Mouse (Mus musculus) embryonic fibroblast, embryonic 13.5 days (primary cell): ENCODE results near the gene Gm5148. TPM values are rescaled to one million over a fixed set of nuclear protein-coding genes. Genes with fewer than 3 reads are reported as not detected.

Source experiments
- H3K27ac ChIP-seq: 2 replicates; pipeline ENCODE4 v1.5.1; 2012; ENCODE audit warnings: low read length, control low read depth, inconsistent platforms; ENCODE audit not compliant: insufficient read depth
- H3K4me1 ChIP-seq: 2 replicates; pipeline ENCODE4 v1.6.1; 2011; ENCODE audit warnings: low read length; ENCODE audit not compliant: control insufficient read depth, insufficient read depth
- H3K4me3 ChIP-seq: 2 replicates; pipeline ENCODE4 v1.5.1; 2011; ENCODE audit warnings: mild to moderate bottlenecking, control low read depth, low read length; ENCODE audit not compliant: insufficient read depth
- CTCF ChIP-seq: IDR thresholded peaks from 2 replicates; pipeline ENCODE4 v1.5.1; 2011; ENCODE audit warnings: mild to moderate bottlenecking, control low read depth, low read length, moderate library complexity, borderline replicate concordance; ENCODE audit not compliant: insufficient read depth
- POLR2A ChIP-seq: IDR thresholded peaks from 2 replicates; pipeline ENCODE4 v1.6.1; 2011; ENCODE audit warnings: low read depth, mild to moderate bottlenecking, control low read depth, low read length, moderate library complexity
- polyA plus RNA-seq: library from polyadenylated mRNA; stranded (reverse); fragments of >200 nt; gene quantifications from 2 replicates; pipeline ENCODE4 v1.2.4, GENCODE M21; 2011; ENCODE audit warnings: low read depth; ENCODE audit not compliant: missing spikeins, insufficient read length

The Gm5148 gene
- polyA plus RNA-seq, 1 experiment = 1.4 TPM

GRCm38 (mm10) chr3:37738171-37738950 lies 14.1 kb upstream of the Gm5148 start:
- TF ChIP-seq CTCF (no peak), POLR2A (no peak)
- Histone ChIP-seq H3K27ac (peak overlapping the region; percentile 7), H3K4me1 (peaks cover 12% of the 10 kb centered on the region), H3K4me3 (no peak overlapping the region)

DNA sequence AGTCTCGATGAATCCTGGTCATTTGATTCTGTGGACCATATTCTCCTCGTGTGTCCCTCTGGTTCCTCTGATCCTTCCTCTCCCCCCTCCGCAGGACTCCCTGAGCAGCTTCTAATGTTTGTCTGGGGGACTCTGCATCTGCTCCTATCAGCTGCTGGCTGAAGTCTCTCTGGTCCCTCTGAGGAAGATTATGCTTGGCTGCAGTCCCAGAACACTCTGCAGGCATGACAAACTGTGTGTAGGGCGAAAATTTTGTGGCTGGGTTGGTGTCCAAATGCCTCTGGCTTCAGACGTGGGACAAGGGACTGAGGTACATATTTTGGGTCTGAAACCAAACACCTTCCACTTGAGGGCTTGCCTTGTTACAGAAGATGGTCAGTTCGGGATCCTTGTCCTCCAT lies 13.1 kb upstream of the Gm5148 start:
- Histone ChIP-seq H3K4me3 (no peak overlapping the region), H3K27ac (peak overlapping the region; percentile 68), H3K4me1 (peaks cover 9% of the 10 kb centered on the region)
- TF ChIP-seq CTCF (no peak), POLR2A (no peak)

DNA sequence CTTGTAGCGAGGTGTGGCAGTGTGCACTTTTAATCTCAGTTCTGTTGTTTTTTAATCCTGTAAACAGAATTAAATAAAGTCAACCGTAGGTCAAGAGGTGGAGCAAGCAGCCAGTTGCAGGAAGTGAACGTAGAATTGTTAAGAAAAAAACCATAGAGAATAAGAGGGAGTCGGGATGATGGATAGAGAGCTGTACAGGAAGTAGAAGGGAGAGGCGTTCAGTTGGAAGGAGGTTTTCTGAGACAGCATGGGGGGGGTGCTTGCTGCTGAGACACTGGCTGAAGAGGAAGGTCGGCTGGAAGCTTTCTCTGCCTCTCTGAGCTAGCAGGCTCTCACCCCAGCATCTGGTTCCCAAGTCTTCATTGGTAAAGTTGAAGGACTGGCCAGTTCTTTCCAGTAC lies 10.9 kb upstream of the Gm5148 start:
- no peak for TF ChIP-seq CTCF
- no peak for TF ChIP-seq POLR2A
- no peak overlapping the region for H3K4me3 ChIP-seq
- H3K27ac ChIP-seq = no peak overlapping the region
- H3K4me1 ChIP-seq = peaks cover 9% of the 10 kb centered on the region

GRCm38 (mm10) chr3:37729142-37729541 lies 4.9 kb upstream of the Gm5148 start:
- H3K27ac ChIP-seq = no peak overlapping the region
- no peak for TF ChIP-seq CTCF
- TF ChIP-seq POLR2A = no peak
- no peak overlapping the region for H3K4me3 ChIP-seq
- H3K4me1 ChIP-seq = peaks cover 3% of the 10 kb centered on the region; the same call in 1 of the 2 replicates

DNA sequence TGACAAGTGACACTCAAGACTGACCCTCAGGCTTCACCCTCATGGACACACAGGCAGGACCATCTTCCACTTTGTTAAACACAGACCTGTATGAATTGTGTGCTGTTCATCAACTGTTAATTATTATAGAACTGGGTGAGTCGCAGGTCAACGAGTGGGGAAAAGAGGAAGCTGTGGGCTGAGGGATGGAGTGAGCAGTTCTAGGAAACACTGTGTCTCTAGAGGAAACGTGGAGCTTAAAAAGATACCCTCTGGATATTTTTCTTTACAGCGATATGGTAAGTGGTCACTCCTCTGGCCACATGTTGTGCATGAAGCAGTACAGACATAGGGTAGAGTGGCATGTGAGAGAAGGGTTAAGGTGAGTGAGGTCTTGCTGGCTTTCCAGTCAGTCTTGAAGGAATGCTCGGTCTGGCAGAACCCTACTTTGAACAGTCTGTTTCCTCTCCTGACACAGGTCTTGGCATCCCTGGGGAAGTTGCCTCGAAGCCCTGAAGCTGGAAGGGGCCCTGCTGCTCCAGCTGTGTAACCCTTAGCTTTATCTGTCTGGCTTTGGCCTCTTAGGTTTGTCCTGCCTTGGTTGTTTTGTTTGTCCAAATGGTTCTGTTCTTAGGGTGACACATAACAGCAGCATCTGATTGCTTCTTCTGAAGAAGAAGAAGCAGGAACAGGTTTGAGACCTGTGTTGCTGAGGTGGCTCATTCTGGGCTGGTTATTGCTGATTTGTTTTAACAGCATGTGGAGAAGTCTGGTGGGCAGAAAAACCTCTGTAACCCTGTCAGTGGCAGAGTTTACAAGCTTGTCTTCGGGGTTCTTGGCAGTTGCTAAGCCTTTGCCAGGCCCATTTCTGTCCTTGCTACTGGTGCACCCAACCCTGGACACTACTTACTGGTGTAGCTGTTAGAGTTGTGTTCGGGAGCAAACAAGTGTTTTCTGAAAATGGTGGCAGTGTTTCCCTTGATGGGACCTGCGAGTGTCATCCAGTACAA lies 4.1 kb upstream of the Gm5148 start:
- TF ChIP-seq CTCF (no peak), POLR2A (no peak)
- H3K27ac ChIP-seq = no peak overlapping the region
- peaks cover 3% of the 10 kb centered on the region; the same call in 1 of the 2 replicates for H3K4me1 ChIP-seq
- no peak overlapping the region for H3K4me3 ChIP-seq

- Histone ChIP-seq H3K27ac (no peak overlapping the region), H3K4me3 (no peak overlapping the region), H3K4me1 (peaks cover 3% of the 10 kb centered on the region; the same call in 1 of the 2 replicates)
- TF ChIP-seq CTCF (no peak), POLR2A (no peak)
Measured at GRCm38 (mm10) chr3:37727392-37727791, 3.1 kb upstream of the Gm5148 start.

- TF ChIP-seq POLR2A (no peak), CTCF (no peak)
- Histone ChIP-seq H3K4me3 (no peak overlapping the region), H3K4me1 (peaks cover 3% of the 10 kb centered on the region; the same call in 1 of the 2 replicates), H3K27ac (no peak overlapping the region)
Measured at GRCm38 (mm10) chr3:37726501-37727140, 2.3 kb upstream of the Gm5148 start.

DNA sequence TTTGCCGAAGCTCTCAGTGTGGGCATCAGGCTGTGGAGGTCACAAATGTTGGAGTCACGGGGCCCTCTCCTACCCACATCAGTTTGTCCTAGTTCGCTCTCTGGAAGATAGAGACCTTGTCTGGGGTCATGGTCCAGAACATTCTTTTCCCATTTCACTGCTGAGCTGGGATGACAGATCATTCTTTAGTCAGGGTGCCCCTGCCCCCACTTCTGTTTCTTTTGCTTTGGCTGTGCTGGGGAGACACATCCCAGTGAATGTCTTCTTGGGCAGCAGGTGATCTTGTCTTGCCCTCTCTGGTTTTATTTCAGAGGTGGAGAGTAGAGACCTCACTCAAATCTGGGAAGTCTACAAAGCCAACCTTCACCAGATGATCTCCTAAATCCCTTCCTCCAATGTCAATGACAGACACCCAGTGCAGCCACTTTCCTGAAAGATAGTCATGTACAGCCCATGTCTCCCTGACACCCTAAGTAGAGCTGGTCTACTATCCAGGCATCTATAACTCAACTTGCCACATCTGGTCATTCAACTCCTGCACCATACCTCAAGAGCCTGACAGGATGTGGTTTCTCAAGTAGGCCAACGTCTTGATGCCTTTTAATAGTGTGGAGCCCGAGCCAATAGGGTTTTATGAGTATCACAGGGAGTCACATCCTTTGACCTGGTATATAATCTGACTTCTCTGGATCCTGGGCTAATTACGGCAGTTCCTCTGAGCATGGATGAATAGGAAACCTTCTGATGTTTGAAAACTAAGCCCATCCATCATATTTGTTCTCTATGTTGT lies 851 bp upstream of the Gm5148 start:
- Histone ChIP-seq H3K4me3 (no peak overlapping the region), H3K27ac (no peak overlapping the region), H3K4me1 (peaks cover 3% of the 10 kb centered on the region; the same call in 1 of the 2 replicates)
- TF ChIP-seq POLR2A (no peak), CTCF (no peak)
